Mouse (Mus musculus): ENCODE measurements around the gene Gm10338. TPM values are rescaled to one million over a fixed set of nuclear protein-coding genes. Genes with fewer than 3 reads are reported as not detected.
"Not testable (repeated sequence)": the region's sequence is repeated elsewhere in the genome, so short reads cannot be mapped to it uniquely, and the experiment has no call there.

Gene Gm10338
- total RNA-seq (2014; rRNA removed) (not detected in 2 replicates), polyA plus RNA-seq (2015; fragmentation: Nextera tagmentation; extraction: Ambion mirVana) (not detected in 2 replicates)

DNA sequence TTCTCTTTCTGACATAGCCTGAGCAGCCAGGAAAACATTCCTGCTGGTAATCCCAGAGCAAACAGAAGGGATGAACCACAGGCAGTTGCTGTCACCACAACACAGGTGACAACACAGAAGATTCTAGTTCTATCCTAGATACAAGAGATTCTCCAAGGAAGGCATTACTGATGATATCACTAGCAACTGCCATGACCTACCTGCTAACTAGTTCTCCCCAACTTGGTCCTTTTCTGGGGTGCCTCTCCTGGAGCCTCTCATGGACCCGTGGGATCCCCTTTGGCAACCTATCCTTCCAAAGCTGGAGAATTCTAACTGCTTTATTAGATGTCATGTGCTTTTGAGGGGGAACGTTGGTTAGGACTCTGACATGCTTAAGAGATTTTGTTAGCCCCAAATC lies at the start of gene Gm10338:
Gene Gm10338, minus strand, starts transcription at position 101 of the 400 bp plus-strand sequence.
- H3K27me3 ChIP-seq (ENCODE audit: insufficient read depth, low read length); H3K4me3 ChIP-seq (ENCODE audit: low read depth, low read length); H3K4me1 ChIP-seq (ENCODE audit: insufficient read depth); H3K36me3 ChIP-seq (ENCODE audit: insufficient read depth); H3K4me2 ChIP-seq (ENCODE audit: low read depth); H3K9me3 ChIP-seq (ENCODE audit: low read length); H3K9ac ChIP-seq; H3K27ac ChIP-seq (ENCODE audit: low read depth, low read length); ATAC-seq; DNase-seq: not testable (repeated sequence)
- no CpG with 5 or more reads among the region's 2 CpGs for WGBS

DNA sequence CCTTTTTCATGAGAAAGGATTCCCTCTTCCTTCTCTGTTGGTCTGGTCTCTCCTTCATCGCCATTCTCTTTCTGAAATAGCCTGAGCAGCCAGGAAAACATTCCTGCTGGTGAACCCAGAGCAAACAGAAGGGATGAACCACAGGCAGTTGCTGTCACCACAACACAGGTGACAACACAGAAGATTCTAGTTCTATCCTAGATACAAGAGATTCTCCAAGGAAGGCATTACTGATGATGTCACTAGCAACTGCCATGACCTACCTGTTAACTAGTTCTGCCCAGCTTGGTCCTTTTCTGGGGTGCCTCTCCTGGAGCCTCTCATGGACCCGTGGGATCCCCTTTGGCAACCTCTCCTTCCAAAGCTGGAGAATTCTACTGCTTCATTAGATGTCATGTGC lies 48.5 kb upstream of the Gm10338 start, which contains the start of gene Gm10128:
Gene Gm10128, minus strand, starts transcription at position 101 of the 400 bp plus-strand sequence.
- no CpG with 5 or more reads among the region's 2 CpGs for WGBS
- not testable (repeated sequence) for H3K4me1 ChIP-seq (ENCODE audit: insufficient read depth); H3K9me3 ChIP-seq (ENCODE audit: low read length); H3K27ac ChIP-seq (ENCODE audit: low read depth, low read length); ATAC-seq; H3K27me3 ChIP-seq (ENCODE audit: insufficient read depth, low read length); H3K36me3 ChIP-seq (ENCODE audit: insufficient read depth); H3K4me2 ChIP-seq (ENCODE audit: low read depth); H3K4me3 ChIP-seq (ENCODE audit: low read depth, low read length); DNase-seq; H3K9ac ChIP-seq

DNA sequence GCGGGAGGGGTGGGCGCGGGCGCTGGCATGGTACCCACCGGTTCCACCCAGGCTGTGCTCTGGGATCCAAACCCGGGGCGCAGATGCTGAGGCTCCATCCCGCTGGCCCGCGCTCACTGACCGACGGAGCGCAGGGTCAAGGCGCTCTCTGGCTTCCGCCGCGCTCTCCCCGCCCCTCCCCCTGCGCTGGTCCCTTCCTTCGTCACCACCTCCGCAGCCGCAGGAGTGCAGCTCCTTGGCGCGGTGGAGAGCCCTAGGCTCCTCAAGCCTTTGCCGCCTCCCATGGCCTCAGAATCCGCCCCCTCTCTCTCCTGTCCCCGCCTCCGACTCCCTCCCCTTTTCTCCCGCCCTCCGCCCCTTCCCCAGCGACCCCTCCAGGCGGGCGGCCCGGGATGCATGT lies 27.0 kb downstream of the Gm10338 start, which contains the start of gene Gm3558:
Gene Gm3558, minus strand, starts transcription at position 185 of the 400 bp plus-strand sequence.
- H3K4me3 ChIP-seq (ENCODE audit: low read depth, low read length), result peak within 1 kb of the TSS; percentile 35
- H3K9ac ChIP-seq, result peak within 1 kb of the TSS; percentile 51
- DNase-seq; H3K27ac ChIP-seq (ENCODE audit: low read depth, low read length); H3K36me3 ChIP-seq (ENCODE audit: insufficient read depth); H3K27me3 ChIP-seq (ENCODE audit: insufficient read depth, low read length); H3K9me3 ChIP-seq (ENCODE audit: low read length); H3K4me1 ChIP-seq (ENCODE audit: insufficient read depth): not testable (repeated sequence)
- H3K4me2 ChIP-seq (ENCODE audit: low read depth), result peak within 1 kb of the TSS; percentile 65
- WGBS, result no CpG with 5 or more reads among the region's 34 CpGs
- peak; percentile 48; the same call in 1 of the 2 replicates for ATAC-seq

DNA sequence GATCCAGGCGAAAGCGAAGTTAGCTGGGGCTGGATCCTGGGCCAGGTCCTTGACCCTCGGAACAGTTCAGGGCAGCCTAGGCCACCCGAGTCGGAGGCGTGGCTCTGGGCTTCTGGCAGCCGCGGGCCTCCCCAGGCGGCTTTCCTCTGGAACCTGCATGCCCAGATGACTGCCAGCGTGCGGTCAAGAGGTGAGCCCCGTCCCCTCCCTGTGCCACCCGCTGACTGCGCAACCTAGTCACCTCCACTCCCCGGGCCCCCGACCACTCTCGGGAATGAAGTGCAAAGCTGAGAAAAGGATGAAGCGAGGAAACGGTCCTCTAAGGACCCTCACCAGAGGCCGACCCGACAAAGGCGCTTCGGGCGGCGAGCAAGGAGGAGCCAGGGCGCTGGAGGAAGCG lies 27.5 kb downstream of the Gm10338 start:
- H3K36me3 ChIP-seq (ENCODE audit: insufficient read depth); ATAC-seq; H3K4me1 ChIP-seq (ENCODE audit: insufficient read depth); H3K27me3 ChIP-seq (ENCODE audit: insufficient read depth, low read length); H3K9me3 ChIP-seq (ENCODE audit: low read length); H3K27ac ChIP-seq (ENCODE audit: low read depth, low read length): not testable (repeated sequence)
- H3K4me2 ChIP-seq (ENCODE audit: low read depth), result peak overlapping the region; percentile 65
- H3K4me3 ChIP-seq (ENCODE audit: low read depth, low read length), result peak overlapping the region; percentile 35
- WGBS, result 1% methylated on average over 18 of the region's 27 CpGs
- peak; percentile 1 for DNase-seq
- peak overlapping the region; percentile 51 for H3K9ac ChIP-seq

DNA sequence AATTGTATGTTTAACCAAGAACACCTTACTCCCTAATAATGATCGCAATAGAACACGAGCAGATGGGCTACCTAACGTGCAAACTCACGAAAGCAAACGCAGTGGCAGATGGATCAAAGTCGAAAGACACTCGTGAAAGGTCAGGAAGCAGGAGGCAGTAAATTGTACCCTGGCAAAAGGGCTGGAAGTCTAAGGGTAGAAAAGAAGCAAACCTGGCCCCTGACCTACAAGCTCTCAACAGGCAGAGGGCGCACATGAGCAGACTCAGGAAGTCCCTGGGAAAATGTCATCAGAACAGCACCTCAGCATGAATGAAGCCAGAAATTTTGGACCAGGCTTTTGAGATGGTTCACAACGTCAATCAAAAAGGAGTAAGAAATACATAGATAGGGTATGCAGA lies 28.1 kb downstream of the Gm10338 start:
- ATAC-seq; H3K27me3 ChIP-seq (ENCODE audit: insufficient read depth, low read length): not testable (repeated sequence)

More for the DNA sequence above, 28.1 kb downstream of the Gm10338 start:
- not testable (repeated sequence) for H3K4me2 ChIP-seq (ENCODE audit: low read depth); H3K9ac ChIP-seq; H3K36me3 ChIP-seq (ENCODE audit: insufficient read depth); H3K4me1 ChIP-seq (ENCODE audit: insufficient read depth); DNase-seq; H3K4me3 ChIP-seq (ENCODE audit: low read depth, low read length); H3K9me3 ChIP-seq (ENCODE audit: low read length); H3K27ac ChIP-seq (ENCODE audit: low read depth, low read length)
- TF ChIP-seq CTCF (IDR thresholded peaks at IDR 0.05; ENCODE audit: low read depth), result peak; percentile 26; the same call in 1 of the 2 replicates
- WGBS, result 1% methylated on average over 5 of the region's 9 CpGs

Other genes with a start within 250 kb of the Gm10338 start
- not detected in 2 replicates for gene Gm8374, start 230.5 kb downstream of the Gm10338 start, total RNA-seq (2014; rRNA removed)
- gene Gm8374, start 230.5 kb downstream of the Gm10338 start, polyA plus RNA-seq (2015; fragmentation: Nextera tagmentation; extraction: Ambion mirVana), result not detected in 2 replicates
- gene Gm3755, start 144.7 kb downstream of the Gm10338 start, total RNA-seq (2014; rRNA removed), result 0.54 TPM in 1 of 2 replicates, not detected in the other
- 0.10 TPM in 1 of 2 replicates, not detected in the other for gene Gm3755, start 144.7 kb downstream of the Gm10338 start, polyA plus RNA-seq (2015; fragmentation: Nextera tagmentation; extraction: Ambion mirVana)
- 10.6 and 12.8 TPM in 2 replicates for gene Gm3752, start 111.8 kb downstream of the Gm10338 start, total RNA-seq (2014; rRNA removed)
- gene Gm3752, start 111.8 kb downstream of the Gm10338 start, polyA plus RNA-seq (2015; fragmentation: Nextera tagmentation; extraction: Ambion mirVana), result 18.6 and 18.8 TPM in 2 replicates
- gene Gm3558, start 27.0 kb downstream of the Gm10338 start, total RNA-seq (2014; rRNA removed), result 2.9 and 3.3 TPM in 2 replicates
- gene Gm3558, start 27.0 kb downstream of the Gm10338 start, polyA plus RNA-seq (2015; fragmentation: Nextera tagmentation; extraction: Ambion mirVana), result 4.5 and 5.6 TPM in 2 replicates
- gene Gm10128, start 48.4 kb upstream of the Gm10338 start, total RNA-seq (2014; rRNA removed), result not detected in 2 replicates
- gene Gm10128, start 48.4 kb upstream of the Gm10338 start, polyA plus RNA-seq (2015; fragmentation: Nextera tagmentation; extraction: Ambion mirVana), result not detected in 2 replicates
- not detected in 2 replicates for gene Gm26661, start 196.0 kb upstream of the Gm10338 start, total RNA-seq (2014; rRNA removed)
- not detected in 2 replicates for gene Gm26661, start 196.0 kb upstream of the Gm10338 start, polyA plus RNA-seq (2015; fragmentation: Nextera tagmentation; extraction: Ambion mirVana)
- gene Flnb, start 222.4 kb upstream of the Gm10338 start, total RNA-seq (2014; rRNA removed), result 18.6 and 22.5 TPM in 2 replicates
- gene Flnb, start 222.4 kb upstream of the Gm10338 start, polyA plus RNA-seq (2015; fragmentation: Nextera tagmentation; extraction: Ambion mirVana), result 1.3 and 2.3 TPM in 2 replicates